Mouse (Mus musculus) bone marrow macrophage, adult 2 months (primary cell): ENCODE measurements around the gene Rin3.

Experiments used
- CTCF ChIP-seq: IDR thresholded peaks from 2 replicates; pipeline ENCODE4 v1.5.1; 2012; ENCODE audit warnings: low read depth, mild to moderate bottlenecking, low read length, moderate library complexity
- POLR2A ChIP-seq: IDR thresholded peaks from 2 replicates; pipeline ENCODE4 v1.6.1; 2012; ENCODE audit warnings: mild to moderate bottlenecking, low read depth, low read length, borderline replicate concordance

- TF ChIP-seq CTCF (no peak), POLR2A (no peak)
These were observed 85.2 kb downstream of the Rin3 start for GRCm38 (mm10) chr12:102368066-102368465.
